Mouse (Mus musculus): Measurements from ENCODE around the gene Ipo13. TPM values are rescaled to one million over a fixed set of nuclear protein-coding genes. Genes with fewer than 3 reads are reported as not detected.

Ipo13 gene
- polyA plus RNA-seq, 1 experiment from 2014 or later: 37.4 TPM

DNA sequence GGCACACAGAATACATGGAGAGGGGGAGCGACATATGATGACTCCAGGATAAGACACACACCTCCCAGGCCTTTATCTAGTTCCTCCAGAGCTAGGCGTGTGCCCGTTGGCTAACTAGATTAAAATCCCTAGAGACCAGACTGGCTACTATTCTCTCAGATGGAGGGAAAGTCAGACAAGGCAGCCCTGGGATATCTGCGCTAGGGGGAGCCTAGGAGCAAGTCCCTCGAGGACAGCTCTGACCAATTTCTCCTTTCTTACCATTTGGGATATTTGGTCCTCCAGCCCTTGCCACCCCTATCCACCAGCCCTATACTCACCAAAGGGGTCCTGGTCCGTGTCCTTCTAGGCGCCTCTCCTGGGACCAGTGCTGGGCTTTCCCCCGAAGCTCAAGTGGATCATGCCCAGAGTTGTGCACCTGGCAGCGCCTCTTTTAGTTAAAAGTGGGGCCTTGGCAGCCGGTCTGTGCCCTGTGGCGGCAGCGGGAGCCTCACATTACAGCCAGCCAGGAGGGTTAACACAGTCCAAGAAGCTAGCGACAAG, 14.0 kb upstream of the Ipo13 start:
- H3K27ac ChIP-seq (ENCODE audit: low read length): 0 out of 2 replicates have a peak overlapping the region, but pooled peaks have one; percentile 21
- ATAC-seq: peak; percentile 47

DNA sequence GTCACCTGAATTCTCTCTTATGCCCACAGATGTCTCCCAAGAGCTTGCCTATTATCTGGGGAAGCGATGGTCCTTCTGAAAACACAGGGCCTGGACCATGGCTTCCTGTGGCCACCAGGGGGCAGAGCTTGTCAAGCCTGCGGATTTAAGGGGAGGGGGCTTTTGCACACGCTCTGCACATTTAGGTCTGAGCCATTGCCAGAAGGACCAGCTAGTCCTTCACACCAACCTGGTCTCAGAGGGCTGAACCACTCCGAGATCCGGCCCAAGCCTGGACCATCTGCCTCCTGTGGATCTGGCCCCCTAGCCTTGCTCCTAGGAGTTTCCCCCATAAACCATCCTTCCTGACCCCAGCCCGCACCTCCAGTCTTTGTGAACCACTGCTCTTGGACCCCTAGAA, 13.4 kb upstream of the Ipo13 start:
- 24% methylated on average over 6 of the region's 6 CpGs for WGBS
- Histone ChIP-seq H3K4me3 (ENCODE audit: low read length) (peak overlapping the region; percentile 55; the same call in 1 of the 2 replicates), H3K27me3 (replicated peaks; ENCODE audit: control insufficient read depth, insufficient read depth, low read length) (peaks cover 33% of the 10 kb centered on the region), H3K9ac (ENCODE audit: low read depth, low read length) (peak overlapping the region; percentile 5; the same call in 1 of the 2 replicates), H3K36me3 (ENCODE audit: control insufficient read depth, insufficient read depth, low read length) (no peaks in the 10 kb centered on the region), H3K9me3 (ENCODE audit: control insufficient read depth, low read length) (no peaks in the 10 kb centered on the region), H3K27ac (ENCODE audit: low read length) (no peak overlapping the region), H3K4me2 (ENCODE audit: low read depth, low read length) (0 out of 2 replicates have a peak overlapping the region, but pooled peaks have one; percentile 3), H3K4me1 (ENCODE audit: control insufficient read depth, insufficient read depth, low read length) (peaks cover 31% of the 10 kb centered on the region)
- ATAC-seq: no peak

More for the DNA sequence above, 14.0 kb upstream of the Ipo13 start:
- peak overlapping the region; percentile 69 for H3K9ac ChIP-seq (ENCODE audit: low read depth, low read length)
- H3K4me2 ChIP-seq (ENCODE audit: low read depth, low read length): peak overlapping the region; percentile 90
- peaks cover 31% of the 10 kb centered on the region for H3K4me1 ChIP-seq (ENCODE audit: control insufficient read depth, insufficient read depth, low read length)
- H3K9me3 ChIP-seq (ENCODE audit: control insufficient read depth, low read length): no peaks in the 10 kb centered on the region
- peak overlapping the region; percentile 55 for H3K4me3 ChIP-seq (ENCODE audit: low read length)
- peaks cover 33% of the 10 kb centered on the region for H3K27me3 ChIP-seq (replicated peaks; ENCODE audit: control insufficient read depth, insufficient read depth, low read length)
- no peaks in the 10 kb centered on the region for H3K36me3 ChIP-seq (ENCODE audit: control insufficient read depth, insufficient read depth, low read length)
- WGBS: 3% methylated on average over 13 of the region's 13 CpGs

DNA sequence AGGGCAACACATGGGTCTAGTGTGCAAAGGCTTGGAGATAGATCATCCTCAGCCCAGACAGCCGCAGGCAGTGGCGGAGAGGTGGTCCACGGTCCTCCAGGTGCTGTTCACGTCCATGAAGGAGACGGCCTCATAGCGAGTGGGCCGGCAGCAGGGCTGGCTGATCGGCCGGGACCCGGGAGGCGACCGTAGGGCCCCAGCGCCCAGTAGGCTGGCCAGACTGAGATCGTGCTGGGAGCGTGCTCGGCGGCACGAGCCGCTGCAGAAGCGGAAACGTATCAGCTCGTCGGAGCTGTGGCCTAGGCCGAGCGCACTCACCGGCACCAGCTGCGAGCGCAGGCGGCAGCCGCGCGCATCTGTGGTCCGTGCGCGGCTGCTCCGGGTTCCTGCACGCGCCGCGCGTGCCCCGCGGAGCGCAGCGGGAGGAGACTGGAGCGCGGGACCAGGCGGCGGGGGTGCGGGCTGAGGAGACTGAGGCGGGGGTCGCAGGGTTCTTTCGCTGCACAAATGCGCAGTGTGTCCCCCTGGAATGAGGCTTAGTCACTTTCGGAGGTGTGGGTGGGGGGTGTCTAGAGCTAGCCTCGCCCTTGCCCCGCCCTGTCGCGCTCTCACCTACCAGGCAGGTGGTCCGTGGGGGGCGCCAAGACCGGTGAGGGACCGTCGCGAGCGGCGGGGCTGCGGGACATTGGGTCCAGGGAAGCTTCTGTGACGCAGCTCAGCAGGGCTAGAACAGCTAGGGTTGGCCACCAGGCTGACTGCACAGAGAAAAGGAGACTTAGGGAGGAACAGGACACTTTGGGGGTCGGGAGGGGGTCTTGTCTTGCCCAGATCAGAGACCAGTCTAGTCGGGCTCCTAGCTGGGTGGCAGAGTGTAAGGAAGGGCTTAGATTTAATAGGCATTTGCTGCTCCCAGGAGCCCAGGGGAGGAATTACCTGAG, 12.0 kb upstream of the Ipo13 start:
- no peaks in the 10 kb centered on the region for H3K36me3 ChIP-seq (ENCODE audit: control insufficient read depth, insufficient read depth, low read length)
- H3K4me2 ChIP-seq (ENCODE audit: low read depth, low read length): peak overlapping the region; percentile 97
- peak overlapping the region; percentile 52 for H3K4me3 ChIP-seq (ENCODE audit: low read length)
- no peak overlapping the region for H3K27ac ChIP-seq (ENCODE audit: low read length)
- peaks cover 31% of the 10 kb centered on the region for H3K4me1 ChIP-seq (ENCODE audit: control insufficient read depth, insufficient read depth, low read length)
- peak; percentile 62 for ATAC-seq
- peak overlapping the region; percentile 62 for H3K9ac ChIP-seq (ENCODE audit: low read depth, low read length)
- H3K27me3 ChIP-seq (replicated peaks; ENCODE audit: control insufficient read depth, insufficient read depth, low read length): peaks cover 33% of the 10 kb centered on the region
- no peaks in the 10 kb centered on the region for H3K9me3 ChIP-seq (ENCODE audit: control insufficient read depth, low read length)
- 3% methylated on average over 71 of the region's 71 CpGs for WGBS

DNA sequence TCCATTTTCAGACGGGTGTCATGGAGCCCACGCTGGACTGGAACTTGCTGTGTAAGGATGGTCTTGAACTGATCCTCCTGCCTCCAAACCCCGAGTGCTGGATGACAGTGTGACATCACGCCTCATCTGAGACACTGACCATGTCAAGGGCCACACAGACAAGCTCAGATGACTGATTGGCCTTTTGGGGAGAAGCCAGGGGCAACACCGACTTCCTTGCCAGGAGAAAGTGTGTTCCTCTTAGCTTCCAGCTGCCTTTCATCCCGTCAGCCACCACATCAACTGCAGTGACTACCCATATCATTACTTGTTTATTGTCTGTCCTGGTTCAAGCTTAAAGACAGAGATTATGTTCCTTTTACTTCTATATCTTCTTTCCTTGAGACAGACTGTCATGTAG, 10.1 kb upstream of the Ipo13 start:
- H3K27ac ChIP-seq (ENCODE audit: low read length): no peak overlapping the region; the same call in 1 of the 2 replicates
- peaks cover 30% of the 10 kb centered on the region for H3K4me1 ChIP-seq (ENCODE audit: control insufficient read depth, insufficient read depth, low read length)
- no peak overlapping the region for H3K4me3 ChIP-seq (ENCODE audit: low read length)
- WGBS: 59% methylated on average over 5 of the region's 6 CpGs
- no peak overlapping the region for H3K9ac ChIP-seq (ENCODE audit: low read depth, low read length)
- H3K9me3 ChIP-seq (ENCODE audit: control insufficient read depth, low read length): no peaks in the 10 kb centered on the region
- no peak overlapping the region for H3K4me2 ChIP-seq (ENCODE audit: low read depth, low read length)
- H3K27me3 ChIP-seq (replicated peaks; ENCODE audit: control insufficient read depth, insufficient read depth, low read length): peaks cover 33% of the 10 kb centered on the region
- no peak for ATAC-seq
- H3K36me3 ChIP-seq (ENCODE audit: control insufficient read depth, insufficient read depth, low read length): no peaks in the 10 kb centered on the region

DNA sequence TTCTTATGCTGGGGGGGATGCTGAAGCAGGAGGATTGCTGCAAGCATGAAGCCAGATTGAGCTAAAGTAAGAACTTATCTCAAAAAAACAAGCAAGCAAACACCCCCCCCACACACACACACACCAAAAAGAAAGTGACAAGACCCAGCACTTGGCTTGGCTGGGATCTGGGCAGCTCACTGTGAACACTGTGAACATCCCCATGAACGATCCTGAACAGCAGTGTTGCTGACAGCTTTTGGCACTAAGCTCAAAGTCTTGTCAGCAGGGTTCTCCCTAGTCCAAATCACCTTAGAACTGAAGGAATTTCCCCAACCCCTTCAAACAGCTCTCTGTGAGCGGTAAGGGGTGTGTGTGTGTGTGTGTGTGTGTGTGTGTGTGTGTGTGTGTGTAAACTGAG, 8.7 kb upstream of the Ipo13 start:
- 46% methylated on average over 2 of the region's 2 CpGs for WGBS
- ATAC-seq: no peak
- Histone ChIP-seq H3K27me3 (replicated peaks; ENCODE audit: control insufficient read depth, insufficient read depth, low read length) (peaks cover 31% of the 10 kb centered on the region), H3K4me1 (ENCODE audit: control insufficient read depth, insufficient read depth, low read length) (peaks cover 22% of the 10 kb centered on the region), H3K9ac (ENCODE audit: low read depth, low read length) (no peak overlapping the region), H3K36me3 (ENCODE audit: control insufficient read depth, insufficient read depth, low read length) (no peaks in the 10 kb centered on the region), H3K27ac (ENCODE audit: low read length) (no peak overlapping the region), H3K4me2 (ENCODE audit: low read depth, low read length) (no peak overlapping the region), H3K9me3 (ENCODE audit: control insufficient read depth, low read length) (no peaks in the 10 kb centered on the region), H3K4me3 (ENCODE audit: low read length) (no peak overlapping the region)

DNA sequence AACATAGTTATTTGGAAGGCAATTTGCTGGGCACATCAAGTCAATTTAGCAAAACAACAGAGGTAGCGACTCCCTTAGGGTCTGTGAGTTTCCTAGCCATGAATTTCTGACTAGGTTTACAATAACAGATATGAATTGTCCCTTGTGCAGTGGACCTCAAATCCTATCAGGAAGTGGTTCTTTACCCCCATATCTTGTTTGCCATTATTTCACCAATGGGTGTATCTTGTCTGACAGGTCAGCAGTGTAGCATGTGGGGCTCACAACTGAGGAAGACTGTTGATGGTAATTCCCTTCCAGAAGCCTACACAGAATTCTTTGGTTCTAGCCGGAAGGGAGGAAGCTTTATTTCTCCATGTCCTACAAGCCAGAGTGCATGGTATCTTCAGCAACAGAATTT, 6.6 kb upstream of the Ipo13 start:
- Histone ChIP-seq H3K27me3 (replicated peaks; ENCODE audit: control insufficient read depth, insufficient read depth, low read length) (peaks cover 12% of the 10 kb centered on the region), H3K9ac (ENCODE audit: low read depth, low read length) (no peak overlapping the region), H3K4me1 (ENCODE audit: control insufficient read depth, insufficient read depth, low read length) (peaks cover 10% of the 10 kb centered on the region; the same call in 1 of the 2 replicates), H3K9me3 (ENCODE audit: control insufficient read depth, low read length) (no peaks in the 10 kb centered on the region), H3K27ac (ENCODE audit: low read length) (no peak overlapping the region), H3K4me2 (ENCODE audit: low read depth, low read length) (no peak overlapping the region), H3K36me3 (ENCODE audit: control insufficient read depth, insufficient read depth, low read length) (no peaks in the 10 kb centered on the region), H3K4me3 (ENCODE audit: low read length) (no peak overlapping the region)
- WGBS: 88% methylated on average over 2 of the region's 2 CpGs
- ATAC-seq: no peak

DNA sequence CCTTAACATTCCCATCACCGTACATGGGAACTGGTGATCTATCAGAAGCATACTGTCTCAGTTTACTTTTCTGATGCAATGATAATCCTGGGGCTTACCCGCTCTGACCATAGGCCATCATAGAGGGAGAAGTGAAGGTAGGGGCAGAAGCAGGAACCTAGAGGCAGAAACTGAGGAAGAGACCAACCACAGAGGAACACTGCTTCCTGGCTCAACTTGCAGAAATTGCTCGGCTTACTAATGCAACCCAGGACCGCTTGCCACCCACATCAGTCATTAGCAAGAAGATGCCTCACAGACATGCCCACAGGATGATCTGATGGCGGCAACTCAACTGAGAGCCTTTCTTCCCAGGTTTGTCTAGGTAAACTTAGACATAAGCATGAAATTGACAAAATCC, 4.0 kb upstream of the Ipo13 start:
- Histone ChIP-seq H3K4me1 (ENCODE audit: control insufficient read depth, insufficient read depth, low read length) (peaks cover 14% of the 10 kb centered on the region), H3K4me3 (ENCODE audit: low read length) (no peak overlapping the region), H3K4me2 (ENCODE audit: low read depth, low read length) (no peak overlapping the region), H3K27ac (ENCODE audit: low read length) (peak overlapping the region; percentile 21; the same call in 1 of the 2 replicates), H3K9ac (ENCODE audit: low read depth, low read length) (no peak overlapping the region), H3K9me3 (ENCODE audit: control insufficient read depth, low read length) (no peaks in the 10 kb centered on the region), H3K27me3 (replicated peaks; ENCODE audit: control insufficient read depth, insufficient read depth, low read length) (no peaks in the 10 kb centered on the region), H3K36me3 (ENCODE audit: control insufficient read depth, insufficient read depth, low read length) (no peaks in the 10 kb centered on the region)
- ATAC-seq: no peak
- WGBS: 69% methylated on average over 5 of the region's 5 CpGs

DNA sequence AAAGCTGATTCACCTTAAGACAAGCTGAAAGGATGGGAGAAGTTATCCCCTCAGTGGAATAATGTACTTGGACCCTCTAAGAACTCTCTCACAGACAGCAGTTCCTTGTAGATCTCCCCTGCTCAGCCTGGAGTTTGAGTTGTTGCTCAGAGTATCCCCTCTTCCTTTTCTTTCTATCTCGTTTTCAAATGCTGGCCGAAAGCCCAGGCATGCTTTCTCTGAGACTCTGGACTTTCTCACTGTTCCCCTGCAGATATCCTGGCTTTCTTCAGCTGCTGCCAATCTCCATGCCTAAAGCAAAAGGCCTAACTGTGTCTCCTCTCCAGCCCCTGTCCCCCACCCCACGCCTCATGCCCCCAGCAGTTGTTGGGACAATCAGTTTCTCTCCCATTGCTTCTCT, 3.5 kb upstream of the Ipo13 start:
- WGBS: 48% methylated on average over 3 of the region's 3 CpGs
- Histone ChIP-seq H3K4me2 (ENCODE audit: low read depth, low read length) (no peak overlapping the region), H3K27me3 (replicated peaks; ENCODE audit: control insufficient read depth, insufficient read depth, low read length) (no peaks in the 10 kb centered on the region), H3K27ac (ENCODE audit: low read length) (peak overlapping the region; percentile 69), H3K4me3 (ENCODE audit: low read length) (no peak overlapping the region), H3K4me1 (ENCODE audit: control insufficient read depth, insufficient read depth, low read length) (peaks cover 19% of the 10 kb centered on the region), H3K36me3 (ENCODE audit: control insufficient read depth, insufficient read depth, low read length) (no peaks in the 10 kb centered on the region), H3K9ac (ENCODE audit: low read depth, low read length) (no peak overlapping the region), H3K9me3 (ENCODE audit: control insufficient read depth, low read length) (no peaks in the 10 kb centered on the region)
- ATAC-seq: no peak

DNA sequence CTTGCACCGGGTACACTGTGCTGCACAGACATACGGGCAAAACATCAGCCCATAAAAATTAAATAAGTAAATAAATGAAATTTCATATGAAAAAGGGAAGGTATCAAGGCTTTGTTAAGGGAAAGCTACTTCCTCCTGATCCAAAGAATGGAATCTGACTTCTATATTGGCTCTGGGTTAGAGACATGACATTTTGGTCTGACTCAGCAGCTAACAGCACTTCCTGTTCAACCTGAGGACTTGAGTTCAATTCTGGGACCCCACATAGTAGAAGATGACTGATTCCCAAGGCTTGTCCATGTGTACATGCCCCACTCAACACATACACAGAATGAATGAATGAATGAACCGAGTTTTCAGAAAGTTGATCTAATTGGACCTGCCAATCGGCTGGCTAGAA, 3.0 kb upstream of the Ipo13 start:
- Histone ChIP-seq H3K4me1 (ENCODE audit: control insufficient read depth, insufficient read depth, low read length) (peaks cover 23% of the 10 kb centered on the region), H3K27ac (ENCODE audit: low read length) (peak overlapping the region; percentile 69), H3K9me3 (ENCODE audit: control insufficient read depth, low read length) (no peaks in the 10 kb centered on the region), H3K9ac (ENCODE audit: low read depth, low read length) (no peak overlapping the region), H3K4me3 (ENCODE audit: low read length) (no peak overlapping the region), H3K4me2 (ENCODE audit: low read depth, low read length) (no peak overlapping the region), H3K36me3 (ENCODE audit: control insufficient read depth, insufficient read depth, low read length) (no peaks in the 10 kb centered on the region), H3K27me3 (replicated peaks; ENCODE audit: control insufficient read depth, insufficient read depth, low read length) (no peaks in the 10 kb centered on the region)
- WGBS: 82% methylated on average over 4 of the region's 4 CpGs
- ATAC-seq: no peak
